Mouse (Mus musculus) CH12.LX (cell line): ENCODE measurements around the gene Fam160a1.

Experiments
- CHD2 ChIP-seq: IDR thresholded peaks from 2 replicates; pipeline ENCODE4 v1.6.1; 2011; ENCODE audit warnings: low read length, improper control_type of control experiment
- CTCF ChIP-seq, 2 experiments: IDR thresholded peaks in 1 of 2; conservative IDR thresholded peaks in 1 of 2; 2 replicates each; pipeline ENCODE4 v1.5.1; 2011 to 2012; ENCODE audit warnings: low read depth in 2 of 2, low read length in 2 of 2, improper control_type of control experiment in 1 of 2, inconsistent platforms in 1 of 2, mild to moderate bottlenecking in 1 of 2, moderate library complexity in 1 of 2
- E2F4 ChIP-seq: IDR thresholded peaks from 2 replicates; pipeline ENCODE4 v1.6.1; 2011; ENCODE audit warnings: low read depth, low read length, improper control_type of control experiment; ENCODE audit not compliant: insufficient replicate concordance
- MAFK ChIP-seq: IDR thresholded peaks from 2 replicates; pipeline ENCODE4 v1.6.1; 2011; ENCODE audit warnings: low read length, improper control_type of control experiment; ENCODE audit not compliant: insufficient replicate concordance
- MAX ChIP-seq: IDR thresholded peaks from 2 replicates; pipeline ENCODE4 v1.6.1; 2011; ENCODE audit warnings: low read length, improper control_type of control experiment
- MAZ ChIP-seq: IDR thresholded peaks from 2 replicates; pipeline ENCODE4 v1.6.1; 2012; ENCODE audit warnings: low read depth, mild to moderate bottlenecking, inconsistent platforms, low read length, improper control_type of control experiment, moderate library complexity
- MYC ChIP-seq: IDR thresholded peaks from 2 replicates; pipeline ENCODE4 v1.6.1; 2011; ENCODE audit warnings: low read depth, mild to moderate bottlenecking, improper control_type of control experiment, low read length
- NELFE ChIP-seq: IDR thresholded peaks from 2 replicates; pipeline ENCODE4 v1.6.1; 2011; ENCODE audit warnings: low read depth, low read length, improper control_type of control experiment
- POLR2A ChIP-seq: IDR thresholded peaks from 2 replicates; pipeline ENCODE4 v1.6.1; 2011; ENCODE audit warnings: low read depth, mild to moderate bottlenecking, improper control_type of control experiment, low read length
- TBP ChIP-seq: conservative IDR thresholded peaks from 2 replicates; pipeline ENCODE4 v1.6.1; 2011; ENCODE audit warnings: low read depth, low read length, improper control_type of control experiment
- USF1 ChIP-seq: IDR thresholded peaks from 2 replicates; pipeline ENCODE4 v1.6.1; 2014; ENCODE audit warnings: low read depth, mild to moderate bottlenecking, inconsistent platforms, low read length, improper control_type of control experiment
- USF2 ChIP-seq: conservative IDR thresholded peaks from 2 replicates; pipeline ENCODE4 v1.6.1; 2011; ENCODE audit warnings: low read depth, low read length, improper control_type of control experiment
- ZNF384 ChIP-seq: IDR thresholded peaks from 2 replicates; pipeline ENCODE4 v1.6.1; 2012; ENCODE audit warnings: low read depth, low read length, improper control_type of control experiment, inconsistent platforms

GRCm38 (mm10) chr3:85764937-85765337 lies 52.2 kb downstream of the Fam160a1 start:
- TF ChIP-seq MAZ = no peak
- no peak for TF ChIP-seq MYC
- no peak for TF ChIP-seq CTCF (conservative IDR thresholded peaks at IDR 0.05 in 1 of 2, IDR thresholded peaks at IDR 0.05 in 1 of 2; ENCODE audit: low read depth in 2 of 2, low read length in 2 of 2)
- no peak for TF ChIP-seq POLR2A
- no peak for TF ChIP-seq USF1
- no peak for TF ChIP-seq E2F4
- no peak for TF ChIP-seq USF2
- TF ChIP-seq MAFK = no peak
- no peak for TF ChIP-seq CHD2
- no peak for TF ChIP-seq NELFE
- TF ChIP-seq MAX = no peak
- TF ChIP-seq TBP = no peak
- TF ChIP-seq ZNF384 = no peak
